Mouse (Mus musculus): ENCODE measurements around the gene Npc2. TPM values are rescaled to one million over a fixed set of nuclear protein-coding genes. Genes with fewer than 3 reads are reported as not detected.

The Npc2 gene
- polyA plus RNA-seq, 1 experiment from 2014 or later, result 72.0 TPM

DNA sequence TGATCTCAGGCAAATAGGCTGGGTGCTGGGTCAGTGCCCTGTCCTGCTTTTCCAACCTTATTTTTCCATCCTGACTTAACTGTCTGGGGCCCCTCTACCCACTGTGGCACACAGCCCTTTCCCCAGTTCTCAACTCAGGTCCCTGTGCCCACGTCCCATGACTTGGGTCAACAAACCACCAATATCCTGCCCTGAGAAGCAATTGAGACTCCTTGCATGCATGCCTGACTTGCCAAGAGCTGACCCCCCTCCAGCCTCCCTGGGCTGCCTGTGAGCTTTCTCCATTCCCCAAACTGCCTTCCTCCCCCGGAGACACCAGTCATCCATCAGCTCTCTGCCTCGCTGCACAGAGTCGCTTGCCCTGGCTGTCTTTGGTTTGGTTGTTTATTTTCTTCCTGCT lies 46.0 kb downstream of the Npc2 start:
- no peaks in the 10 kb centered on the region for H3K9me3 ChIP-seq (replicated peaks)
- H3K27ac ChIP-seq (replicated peaks), result no peak overlapping the region
- H3K9ac ChIP-seq, result no peak overlapping the region
- no peak overlapping the region for H3K4me2 ChIP-seq (replicated peaks)
- H3K4me1 ChIP-seq, result no peaks in the 10 kb centered on the region
- no peak overlapping the region for H3K4me3 ChIP-seq (replicated peaks)
- ATAC-seq (ENCODE audit: insufficient number of reproducible peaks, low FRiP score, low TSS enrichment, low read depth), result no peak
- WGBS, result 64% methylated on average over 4 of the region's 4 CpGs
- no peaks in the 10 kb centered on the region for H3K36me3 ChIP-seq
- no peaks in the 10 kb centered on the region for H3K27me3 ChIP-seq

DNA sequence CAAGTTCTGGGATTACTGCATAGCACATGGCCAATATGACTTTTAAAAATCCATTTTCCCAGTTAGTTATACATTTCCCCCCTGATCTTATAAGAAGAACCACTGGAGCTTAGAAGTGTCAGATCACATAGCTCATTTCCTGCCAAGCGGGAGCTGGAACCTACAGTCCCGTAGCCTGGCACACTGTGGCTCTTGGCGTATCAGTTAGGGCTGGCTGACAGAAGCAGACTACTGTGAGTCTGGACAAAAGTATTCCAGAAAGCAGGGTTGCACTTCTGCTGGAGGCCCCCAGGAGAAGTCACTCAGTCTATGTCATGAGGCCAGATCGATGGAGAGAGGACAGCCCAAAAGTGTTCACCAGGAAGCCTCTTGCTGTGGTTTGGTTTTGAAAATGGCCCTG lies 46.6 kb downstream of the Npc2 start:
- Histone ChIP-seq H3K4me2 (replicated peaks) (no peak overlapping the region), H3K9me3 (replicated peaks) (no peaks in the 10 kb centered on the region), H3K36me3 (no peaks in the 10 kb centered on the region), H3K27me3 (no peaks in the 10 kb centered on the region), H3K4me3 (replicated peaks) (no peak overlapping the region), H3K9ac (no peak overlapping the region), H3K4me1 (no peaks in the 10 kb centered on the region), H3K27ac (replicated peaks) (no peak overlapping the region)
- ATAC-seq (ENCODE audit: insufficient number of reproducible peaks, low FRiP score, low TSS enrichment, low read depth), result no peak
- 82% methylated on average over 4 of the region's 4 CpGs for WGBS

DNA sequence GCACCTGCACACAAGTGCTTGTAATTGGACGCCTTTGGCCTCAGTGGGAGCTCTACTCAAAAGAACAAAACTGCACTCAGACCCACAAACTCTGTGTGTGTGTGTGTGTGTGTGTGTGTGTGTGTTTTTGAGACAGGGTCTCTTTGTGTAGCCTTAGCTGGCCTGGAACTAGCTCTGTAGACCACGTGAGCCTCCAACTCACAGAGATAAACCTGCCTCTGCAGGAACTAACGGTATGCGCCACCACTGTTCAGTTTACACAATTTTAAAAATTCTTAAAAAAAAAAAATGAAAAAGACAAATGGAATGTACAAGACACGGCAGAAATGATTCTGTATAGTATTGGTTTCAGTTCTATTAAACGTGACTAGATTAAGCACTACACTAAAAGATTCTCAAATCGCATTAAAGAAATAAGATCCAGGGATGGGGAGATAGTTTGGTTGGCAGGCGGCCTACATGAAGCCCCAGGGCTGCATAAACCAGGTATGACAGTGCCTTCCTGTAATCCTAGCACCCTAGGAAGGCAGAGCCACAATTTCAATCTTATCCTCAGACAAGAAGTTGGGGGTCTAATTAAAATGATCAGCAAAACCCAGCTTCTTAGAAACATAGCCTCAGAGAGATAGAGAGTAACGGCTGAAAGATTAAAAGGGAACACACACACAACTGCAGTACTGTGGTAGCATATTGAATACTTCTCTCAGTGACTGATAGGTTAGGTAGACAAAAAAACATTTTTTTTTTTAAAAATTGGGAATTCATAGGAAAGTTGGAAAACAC lies 54.3 kb downstream of the Npc2 start:
- no peak for ATAC-seq (ENCODE audit: insufficient number of reproducible peaks, low FRiP score, low TSS enrichment, low read depth)
- no peaks in the 10 kb centered on the region for H3K27me3 ChIP-seq
- no peak overlapping the region for H3K4me2 ChIP-seq (replicated peaks)
- no peak overlapping the region for H3K4me3 ChIP-seq (replicated peaks)
- no peaks in the 10 kb centered on the region for H3K9me3 ChIP-seq (replicated peaks)
- no peaks in the 10 kb centered on the region for H3K4me1 ChIP-seq
- H3K27ac ChIP-seq (replicated peaks), result no peak overlapping the region
- WGBS, result 67% methylated on average over 9 of the region's 9 CpGs
- H3K36me3 ChIP-seq, result no peaks in the 10 kb centered on the region
- H3K9ac ChIP-seq, result no peak overlapping the region

DNA sequence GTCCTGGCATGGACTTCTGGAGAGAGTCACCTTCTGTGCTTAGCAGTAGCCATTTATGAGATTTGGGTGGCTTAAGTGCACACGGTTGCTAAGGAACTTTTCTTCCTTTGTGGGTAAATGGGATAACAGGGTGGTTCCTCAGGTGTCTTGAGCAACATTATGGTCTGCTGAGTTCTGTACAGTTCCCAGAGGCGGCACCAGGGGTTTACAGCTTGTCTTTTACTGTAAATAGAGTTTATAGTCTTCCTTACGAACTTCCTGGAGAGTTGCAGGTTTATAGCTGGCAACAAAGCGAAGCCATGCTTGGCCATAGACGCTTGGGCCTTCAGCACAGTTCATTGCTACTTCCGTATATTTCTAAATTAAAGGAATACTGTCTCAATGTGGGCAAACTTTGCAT lies 58.4 kb downstream of the Npc2 start:
- ATAC-seq (ENCODE audit: insufficient number of reproducible peaks, low FRiP score, low TSS enrichment, low read depth), result no peak
- H3K4me1 ChIP-seq, result no peaks in the 10 kb centered on the region
- no peak overlapping the region for H3K9ac ChIP-seq
- H3K4me3 ChIP-seq (replicated peaks), result no peak overlapping the region
- no peak overlapping the region for H3K27ac ChIP-seq (replicated peaks)
- H3K27me3 ChIP-seq, result no peaks in the 10 kb centered on the region
- no peak overlapping the region for H3K4me2 ChIP-seq (replicated peaks)
- no peaks in the 10 kb centered on the region for H3K36me3 ChIP-seq
- H3K9me3 ChIP-seq (replicated peaks), result no peaks in the 10 kb centered on the region
- WGBS, result 78% methylated on average over 6 of the region's 6 CpGs

DNA sequence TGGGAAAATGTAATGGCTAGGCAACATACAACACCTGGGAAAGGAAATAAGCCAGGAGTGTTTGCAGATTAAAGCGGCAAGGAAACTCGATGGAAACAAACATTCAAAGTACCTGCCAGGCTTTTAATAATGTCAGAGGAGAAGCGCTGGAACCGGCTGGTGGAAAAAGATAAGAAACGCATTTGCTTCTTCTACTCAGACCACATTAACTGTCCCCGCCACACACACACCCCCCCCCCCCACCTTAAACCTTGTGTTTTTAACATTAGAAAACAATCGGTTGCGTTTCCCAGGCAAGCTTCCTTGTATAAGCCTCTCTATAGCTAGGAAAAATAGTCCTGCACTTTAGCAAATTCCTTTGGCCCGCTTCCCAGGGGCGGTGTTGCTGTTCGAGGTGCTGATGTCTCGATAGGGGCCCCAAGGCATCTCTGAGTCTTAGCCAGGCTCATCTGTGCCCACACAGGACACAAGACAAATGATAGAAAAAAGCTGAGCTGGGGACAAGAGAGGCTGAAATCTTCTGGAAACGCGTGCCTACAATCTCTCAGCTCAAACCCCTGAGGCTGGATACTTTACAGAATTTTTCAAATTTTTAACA lies 63.0 kb downstream of the Npc2 start:
- H3K4me2 ChIP-seq (replicated peaks), result no peak overlapping the region
- ATAC-seq (ENCODE audit: insufficient number of reproducible peaks, low FRiP score, low TSS enrichment, low read depth), result no peak
- no peaks in the 10 kb centered on the region for H3K9me3 ChIP-seq (replicated peaks)
- 20% methylated on average over 14 of the region's 14 CpGs for whole genome bisulfite sequencing
- no peak overlapping the region for H3K9ac ChIP-seq
- no peaks in the 10 kb centered on the region for H3K27me3 ChIP-seq
- no peak overlapping the region for H3K4me3 ChIP-seq (replicated peaks)
- no peaks in the 10 kb centered on the region for H3K36me3 ChIP-seq
- H3K4me1 ChIP-seq, result no peaks in the 10 kb centered on the region
- H3K27ac ChIP-seq (replicated peaks), result no peak overlapping the region

DNA sequence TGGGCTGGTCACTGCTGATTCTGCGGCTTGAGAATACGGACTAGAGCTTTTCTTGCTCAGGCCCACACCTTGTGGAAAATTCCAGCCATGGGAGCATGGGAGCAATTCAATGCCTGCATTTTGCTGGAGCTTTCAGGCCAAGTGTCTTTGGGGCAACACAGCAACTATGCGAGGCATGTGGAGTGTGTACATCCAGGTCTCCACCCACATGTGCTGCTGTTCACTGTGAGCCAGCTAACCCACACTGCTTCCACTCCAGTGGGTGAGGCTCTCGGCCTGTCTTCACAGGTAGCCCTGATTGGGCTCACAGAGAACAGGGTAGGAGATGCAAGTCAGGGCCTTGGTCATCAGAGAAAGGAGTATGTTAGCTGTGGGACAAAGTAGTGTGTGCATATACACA lies 65.1 kb downstream of the Npc2 start:
- Histone ChIP-seq H3K9me3 (replicated peaks) (no peaks in the 10 kb centered on the region), H3K27me3 (no peaks in the 10 kb centered on the region; the same call in 1 of the 2 replicates), H3K27ac (replicated peaks) (no peak overlapping the region), H3K9ac (no peak overlapping the region), H3K4me3 (replicated peaks) (no peak overlapping the region), H3K36me3 (no peaks in the 10 kb centered on the region), H3K4me1 (no peaks in the 10 kb centered on the region), H3K4me2 (replicated peaks) (no peak overlapping the region)
- no peak for ATAC-seq (ENCODE audit: insufficient number of reproducible peaks, low FRiP score, low TSS enrichment, low read depth)
- 77% methylated on average over 4 of the region's 4 CpGs for WGBS

DNA sequence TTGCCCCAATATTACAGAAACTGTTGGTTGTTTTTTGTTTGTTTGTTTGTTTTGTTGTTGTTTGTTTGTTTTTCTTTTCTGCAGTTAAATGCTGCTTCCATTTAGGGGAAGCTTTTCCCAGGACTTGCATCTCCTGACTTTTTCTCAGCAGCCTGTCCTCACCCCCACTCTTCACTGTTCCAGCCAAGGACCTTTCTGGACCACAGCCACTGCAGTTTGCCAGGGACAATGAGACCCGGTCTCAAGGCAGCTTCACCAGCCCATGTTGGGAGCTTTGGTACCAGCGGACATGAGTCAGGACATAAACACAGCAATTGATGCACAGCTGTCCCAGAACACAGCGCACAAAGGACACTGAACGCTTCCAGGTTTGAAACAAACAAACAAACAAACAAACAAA lies 66.1 kb downstream of the Npc2 start:
- no peak overlapping the region for H3K4me2 ChIP-seq (replicated peaks)
- no peak overlapping the region for H3K27ac ChIP-seq (replicated peaks)
- H3K27me3 ChIP-seq, result peaks cover 6% of the 10 kb centered on the region
- no peak overlapping the region for H3K9ac ChIP-seq
- H3K9me3 ChIP-seq (replicated peaks), result no peaks in the 10 kb centered on the region
- no peak for ATAC-seq (ENCODE audit: insufficient number of reproducible peaks, low FRiP score, low TSS enrichment, low read depth)
- 73% methylated on average over 4 of the region's 4 CpGs for WGBS
- no peaks in the 10 kb centered on the region for H3K36me3 ChIP-seq
- H3K4me3 ChIP-seq (replicated peaks), result no peak overlapping the region
- no peaks in the 10 kb centered on the region; the same call in 1 of the 2 replicates for H3K4me1 ChIP-seq

Other genes with a start within 250 kb of the Npc2 start
- gene Vsx2, start 203.4 kb downstream of the Npc2 start, polyA plus RNA-seq (2015; fragmentation: Nextera tagmentation; extraction: Ambion mirVana), result 0.07 and 0.28 TPM in 2 replicates
- 13.4 and 17.0 TPM in 2 replicates for gene Abcd4, start 155.7 kb downstream of the Npc2 start, polyA plus RNA-seq (2015; fragmentation: Nextera tagmentation; extraction: Ambion mirVana)
- gene Vrtn, start 132.1 kb downstream of the Npc2 start, polyA plus RNA-seq (2015; fragmentation: Nextera tagmentation; extraction: Ambion mirVana), result 0.05 and 0.13 TPM in 2 replicates
- gene Syndig1l, start 74.3 kb downstream of the Npc2 start, polyA plus RNA-seq (2015; fragmentation: Nextera tagmentation; extraction: Ambion mirVana), result 0.11 TPM in 1 of 2 replicates, not detected in the other
- 128 and 137 TPM in 2 replicates for gene Isca2, start 99 bp upstream of the Npc2 start, polyA plus RNA-seq (2015; fragmentation: Nextera tagmentation; extraction: Ambion mirVana)
- 11.9 and 12.0 TPM in 2 replicates for gene Ltbp2, start 103.4 kb upstream of the Npc2 start, polyA plus RNA-seq (2015; fragmentation: Nextera tagmentation; extraction: Ambion mirVana)
- 125 and 130 TPM in 2 replicates for gene Fcf1, start 197.7 kb upstream of the Npc2 start, polyA plus RNA-seq (2015; fragmentation: Nextera tagmentation; extraction: Ambion mirVana)
- gene Arel1, start 197.7 kb upstream of the Npc2 start, polyA plus RNA-seq (2015; fragmentation: Nextera tagmentation; extraction: Ambion mirVana), result 10.8 and 11.0 TPM in 2 replicates
- gene Ylpm1, start 223.2 kb upstream of the Npc2 start, polyA plus RNA-seq (2015; fragmentation: Nextera tagmentation; extraction: Ambion mirVana), result 29.2 and 30.5 TPM in 2 replicates

All from embryonic facial prominence, embryonic 15.5 days (tissue).